Mouse (Mus musculus) neutrophil, adult 5-6 weeks (primary cell): ENCODE measurements around the gene Vav3. TPM values are rescaled to one million over a fixed set of nuclear protein-coding genes. Genes with fewer than 3 reads are reported as not detected.

ENCODE experiments used
- ATAC-seq: fragments of 151-379, 151-347 bp; 2 replicates; pipeline ENCODE4 v1.8.0; 2017; ENCODE audit warnings: mild to moderate bottlenecking, moderate TSS enrichment; ENCODE audit not compliant: insufficient number of reproducible peaks, poor library complexity, low FRiP score, severe bottlenecking; ENCODE audit errors: extremely low read depth
- total RNA-seq: library from RNA; stranded (forward); fragments of 200-1000 nt; gene quantifications from 2 replicates; pipeline ENCODE4 v1.2.3, GENCODE M21; 2017

Gene Vav3
- total RNA-seq, 1 experiment from 2014 or later, result 54.9 TPM

DNA sequence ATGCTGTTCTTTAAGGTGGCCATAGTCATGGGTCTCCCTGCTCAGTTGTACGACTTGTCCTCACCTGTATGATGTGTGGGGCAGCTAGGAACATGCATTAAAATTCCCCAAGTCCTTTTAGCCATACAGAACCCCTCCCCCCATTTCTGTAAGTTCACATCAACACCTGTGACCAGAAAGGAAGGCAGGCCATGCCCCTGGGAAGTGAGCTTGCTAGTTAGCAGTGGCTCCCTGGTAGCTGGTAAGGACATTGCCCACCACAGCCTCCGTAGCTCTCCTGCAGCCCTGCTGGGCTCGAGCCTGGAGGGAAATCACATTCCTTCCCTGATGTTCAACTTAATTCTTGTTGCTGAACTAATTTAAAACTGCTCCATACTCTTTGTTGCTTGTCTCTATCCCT, 146.3 kb downstream of the Vav3 start:
- ATAC-seq, result no peak

DNA sequence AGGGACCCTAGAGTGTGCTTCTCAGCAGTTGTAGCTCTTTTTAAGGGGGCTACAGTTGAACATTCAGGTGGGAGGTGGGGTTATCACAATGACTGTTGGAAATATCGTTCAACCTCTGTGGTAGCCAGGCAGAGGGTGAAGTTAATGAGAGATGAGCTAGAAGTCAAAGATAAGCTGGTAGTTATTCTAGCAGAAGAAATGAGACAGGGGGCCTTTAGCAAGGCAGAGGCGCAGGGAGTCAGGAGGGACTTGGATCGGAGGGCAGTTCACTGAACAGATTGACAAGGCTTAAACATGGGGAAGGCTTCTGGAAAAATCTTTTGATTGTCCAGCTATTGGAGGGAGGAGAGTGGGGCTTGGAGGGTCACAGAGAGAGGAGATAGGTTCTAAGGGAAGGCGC, 147.4 kb downstream of the Vav3 start:
- no peak for ATAC-seq

DNA sequence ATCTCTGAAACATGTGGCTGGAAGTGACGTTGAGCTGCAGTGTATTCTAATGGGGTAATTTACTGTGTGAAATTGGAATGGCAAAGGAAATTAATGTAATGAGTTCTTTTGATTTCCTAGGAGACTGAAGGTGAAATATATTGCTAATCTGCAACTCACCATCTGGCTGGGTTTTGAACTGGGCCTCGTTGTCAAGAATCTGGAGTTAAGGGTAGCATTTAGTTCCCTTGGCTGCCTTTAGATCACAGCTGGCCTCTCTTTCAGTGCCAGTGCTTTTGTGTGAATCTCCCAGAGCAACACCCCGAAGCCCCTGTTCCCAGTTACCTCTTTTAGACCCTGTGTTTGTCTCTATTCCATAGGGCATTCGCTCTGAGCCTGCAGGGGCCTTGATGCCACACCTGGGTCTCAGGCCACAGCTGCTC, 148.3 kb downstream of the Vav3 start:
- ATAC-seq, result no peak

DNA sequence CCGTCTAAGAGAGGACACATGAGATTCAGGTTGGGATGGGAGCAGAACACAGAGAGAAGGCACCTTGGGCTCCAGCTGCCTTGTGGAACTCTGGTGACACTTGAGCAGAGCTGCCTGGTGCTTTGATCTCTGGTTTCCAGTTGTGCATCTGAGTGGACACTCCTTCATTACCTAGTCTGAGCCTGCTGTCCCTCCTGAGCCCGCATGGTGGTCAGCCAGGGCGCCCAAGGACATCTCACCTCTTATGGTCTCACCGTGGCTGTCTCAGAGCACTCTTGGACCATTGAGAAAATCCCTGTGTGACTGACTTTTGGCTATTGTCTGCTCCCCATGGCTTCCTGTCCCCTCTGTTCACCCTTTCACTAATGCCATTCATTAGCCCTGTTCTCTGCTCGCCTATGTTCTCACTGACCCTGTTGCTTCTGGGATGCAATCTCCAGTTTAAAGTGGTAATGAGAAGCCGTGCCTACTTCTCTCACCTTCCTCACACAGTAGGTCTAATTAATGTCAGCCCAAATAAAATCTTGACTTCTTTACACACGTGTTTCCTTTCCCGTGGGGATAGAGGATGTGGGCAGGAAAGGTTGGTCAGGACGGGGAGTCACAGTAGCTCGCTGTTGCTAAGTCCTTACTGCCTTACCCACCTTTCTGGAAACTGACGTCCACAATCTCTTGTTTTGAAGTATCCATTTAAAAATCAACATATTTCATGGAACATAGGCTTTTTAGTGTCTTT, 150.3 kb downstream of the Vav3 start:
- no peak for ATAC-seq

DNA sequence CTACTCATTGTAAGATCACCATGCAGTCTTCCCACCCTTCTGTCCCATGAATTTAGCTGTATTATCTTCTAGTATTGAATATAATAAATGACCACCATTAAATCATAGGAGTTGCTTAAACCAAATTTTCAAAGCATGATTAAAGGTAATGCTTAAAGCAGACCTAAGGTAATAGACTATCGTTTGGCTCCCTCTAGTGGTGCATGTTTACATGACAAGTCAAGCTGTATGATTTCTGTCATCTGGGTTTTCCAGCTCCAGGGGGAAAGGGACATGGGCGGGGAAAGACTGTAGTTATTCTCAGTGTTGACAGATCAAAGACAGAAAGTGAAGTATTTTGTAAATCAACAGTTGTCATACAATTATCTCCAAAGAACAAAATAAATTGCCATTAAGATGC, 151.1 kb downstream of the Vav3 start:
- peak; percentile 71 for ATAC-seq

DNA sequence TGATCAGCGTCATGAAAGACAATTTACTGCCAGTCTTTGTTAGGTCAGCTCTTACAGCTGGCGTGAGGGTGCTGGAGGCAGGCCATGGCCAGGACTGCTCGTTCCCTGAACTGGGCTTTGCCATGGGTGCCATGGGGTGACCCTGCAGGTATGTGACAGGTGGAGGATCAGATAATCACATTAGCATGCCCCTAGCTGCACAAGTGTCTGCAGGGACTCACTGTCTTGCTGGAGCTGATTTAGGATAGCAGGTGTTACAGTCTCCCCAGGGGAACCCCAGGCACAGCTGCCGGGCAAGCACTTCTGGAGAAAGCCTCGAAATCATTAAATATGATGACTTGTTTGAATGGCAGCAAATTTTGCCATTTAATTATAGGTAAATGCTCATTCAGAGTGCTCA, 156.0 kb downstream of the Vav3 start:
- ATAC-seq, result no peak

DNA sequence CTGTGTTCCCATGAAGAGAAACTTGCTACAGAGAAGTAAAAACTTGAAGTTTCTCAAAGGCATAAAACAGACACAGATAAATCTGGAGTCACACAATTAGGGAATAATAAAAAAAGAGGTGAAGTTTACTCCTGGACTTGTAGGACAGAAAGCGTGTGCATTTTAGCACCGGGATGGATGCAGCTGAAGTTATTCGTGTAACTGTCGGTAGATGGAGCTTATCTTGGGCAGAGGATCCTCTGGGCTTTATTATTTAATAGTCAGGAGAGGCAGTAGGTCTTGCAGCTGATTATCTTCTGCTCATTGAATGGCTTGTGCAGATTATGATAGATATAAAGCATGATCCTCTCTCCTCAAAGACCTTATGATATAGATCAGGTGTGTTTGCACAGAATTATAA, 156.6 kb downstream of the Vav3 start:
- ATAC-seq, result no peak

DNA sequence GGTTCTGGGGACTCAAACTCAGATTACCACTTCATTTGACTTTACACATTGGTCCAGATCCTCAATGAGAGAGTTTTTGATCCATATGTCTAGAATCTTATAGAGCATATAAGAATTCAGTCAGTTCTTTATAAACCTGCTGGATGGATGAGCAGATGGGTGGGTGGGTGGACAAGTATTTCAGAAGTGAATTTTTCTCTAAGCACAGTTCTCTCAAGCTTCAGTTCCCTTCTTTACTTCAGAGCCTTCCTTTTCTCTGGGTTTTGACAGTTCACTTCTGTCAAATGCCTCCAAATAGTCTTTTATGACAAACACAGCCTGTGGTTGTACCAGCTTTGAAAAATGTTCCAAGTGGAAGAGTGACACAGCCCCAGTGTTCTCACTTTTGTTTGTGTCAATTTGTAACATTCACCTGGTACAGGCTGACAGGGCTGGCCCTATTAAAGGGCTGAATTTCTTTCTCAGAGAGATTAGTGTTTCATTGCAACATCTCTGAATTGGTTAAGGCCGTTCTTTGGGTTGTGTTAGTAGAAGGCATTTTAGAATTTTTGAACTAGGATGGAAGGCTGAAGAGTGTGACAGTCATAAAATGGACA, 159.5 kb downstream of the Vav3 start:
- no peak for ATAC-seq

DNA sequence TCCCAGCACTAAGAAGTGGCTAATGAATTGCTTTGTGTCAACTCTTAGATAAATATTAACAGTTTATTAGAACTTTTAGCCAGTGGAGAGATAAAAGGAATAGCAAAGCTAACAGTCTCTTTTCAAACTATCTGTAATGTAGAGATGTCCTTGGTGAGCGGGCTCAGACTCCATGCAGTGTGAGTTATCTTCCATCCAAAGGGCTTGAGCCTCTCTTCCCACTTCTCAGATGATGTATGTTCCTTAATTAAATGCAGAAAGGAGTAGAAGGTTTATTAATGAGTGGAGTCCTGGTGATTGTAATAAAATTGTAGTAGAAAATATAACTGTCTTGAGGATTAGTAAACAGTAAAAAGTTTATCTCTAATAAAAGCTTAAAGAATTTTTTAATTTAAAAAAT, 169.3 kb downstream of the Vav3 start:
- no peak for ATAC-seq

DNA sequence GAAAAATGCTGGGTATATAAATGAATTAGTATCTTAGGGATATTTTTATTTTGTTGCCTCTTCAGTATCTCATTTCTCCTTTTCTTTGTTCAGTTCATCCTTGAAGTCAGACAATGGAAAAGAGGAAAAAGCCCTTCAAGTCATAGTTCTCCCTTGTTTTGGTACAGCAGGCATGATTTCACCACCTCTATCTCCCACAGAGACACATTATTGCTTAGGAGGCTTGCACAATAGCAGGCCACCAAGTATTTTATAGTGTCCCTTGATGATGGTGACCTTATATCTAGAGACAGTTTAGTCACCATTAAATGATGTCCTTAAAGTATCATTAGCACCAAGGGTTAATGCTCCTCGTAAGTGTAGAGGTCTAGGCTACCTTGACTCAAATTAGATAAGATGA, 171.4 kb downstream of the Vav3 start:
- no peak for ATAC-seq

DNA sequence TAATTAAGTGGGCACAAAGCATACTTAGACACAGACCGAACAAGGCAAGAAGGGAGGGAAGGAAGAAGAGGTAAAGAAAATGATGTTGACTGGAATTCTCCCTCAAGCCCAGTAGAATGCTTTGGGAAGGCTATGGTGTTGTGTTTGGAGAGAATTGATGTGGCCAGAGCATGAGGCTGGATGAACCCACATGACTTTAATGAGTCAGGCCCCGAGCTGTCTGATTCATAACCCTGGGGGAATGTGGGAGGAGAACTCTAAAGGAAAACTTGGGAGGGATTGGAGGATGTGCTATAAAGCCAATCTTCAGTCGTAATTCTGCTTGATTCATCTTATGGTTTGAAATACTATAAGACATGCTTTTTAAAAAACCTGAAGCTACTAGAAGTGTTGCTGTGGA, 175.0 kb downstream of the Vav3 start:
- ATAC-seq, result no peak

DNA sequence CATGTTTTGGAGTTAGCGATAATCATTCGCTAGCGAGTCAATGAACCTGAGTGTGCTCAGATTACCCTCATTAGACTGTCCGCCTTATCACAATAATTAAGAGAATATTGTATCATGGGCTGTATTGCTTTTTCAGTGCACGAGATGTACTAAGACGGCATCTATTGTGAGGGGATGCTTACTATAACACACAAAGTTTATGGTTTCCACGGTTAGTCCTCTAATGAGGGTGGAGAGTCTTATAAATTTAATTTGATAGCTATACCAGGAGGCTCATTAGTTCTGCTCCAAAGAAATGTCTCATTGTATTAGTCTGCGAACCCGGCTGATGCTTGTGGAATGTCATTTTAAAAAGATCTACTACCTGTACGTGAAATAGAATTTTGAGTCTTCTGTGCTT, 175.9 kb downstream of the Vav3 start:
- ATAC-seq, result no peak

DNA sequence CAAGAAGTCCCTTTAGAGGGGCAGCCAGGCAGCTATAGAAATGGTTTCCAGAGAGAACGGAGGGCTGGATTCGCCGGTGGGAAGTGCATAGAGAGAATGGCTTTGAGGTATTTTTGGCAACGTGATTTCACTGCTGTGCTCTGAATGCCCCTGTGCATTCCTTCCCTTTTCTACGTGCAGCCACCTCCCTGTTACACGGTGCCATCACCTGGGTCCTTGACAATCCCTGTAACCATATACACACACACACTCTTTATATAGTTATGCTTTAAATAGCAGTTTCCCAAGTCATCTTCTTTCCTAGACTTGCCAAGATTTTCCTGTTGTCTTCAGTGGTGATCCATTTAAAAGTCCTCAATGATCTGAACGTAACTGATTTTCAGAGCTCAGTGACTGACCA, 181.7 kb downstream of the Vav3 start:
- no peak for ATAC-seq

DNA sequence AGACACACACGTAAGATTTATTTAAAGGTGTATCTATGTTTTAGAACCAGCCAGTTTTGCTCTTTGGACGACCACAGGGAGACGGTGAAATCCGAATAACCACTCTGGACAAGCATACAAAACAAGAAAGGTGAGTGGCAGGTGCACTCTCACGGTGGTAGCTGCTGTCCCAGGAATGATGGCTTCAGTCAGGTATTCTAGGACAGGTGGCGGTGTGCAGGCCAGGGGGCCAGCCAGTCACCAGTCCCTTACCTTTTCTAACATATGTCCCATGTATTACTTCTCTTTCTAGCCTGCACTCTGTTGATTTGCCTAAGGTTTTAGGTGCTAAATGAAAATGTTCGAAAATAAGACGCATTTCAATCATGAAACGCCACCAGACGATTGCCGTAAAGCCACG, 185.4 kb downstream of the Vav3 start:
- no peak for ATAC-seq

DNA sequence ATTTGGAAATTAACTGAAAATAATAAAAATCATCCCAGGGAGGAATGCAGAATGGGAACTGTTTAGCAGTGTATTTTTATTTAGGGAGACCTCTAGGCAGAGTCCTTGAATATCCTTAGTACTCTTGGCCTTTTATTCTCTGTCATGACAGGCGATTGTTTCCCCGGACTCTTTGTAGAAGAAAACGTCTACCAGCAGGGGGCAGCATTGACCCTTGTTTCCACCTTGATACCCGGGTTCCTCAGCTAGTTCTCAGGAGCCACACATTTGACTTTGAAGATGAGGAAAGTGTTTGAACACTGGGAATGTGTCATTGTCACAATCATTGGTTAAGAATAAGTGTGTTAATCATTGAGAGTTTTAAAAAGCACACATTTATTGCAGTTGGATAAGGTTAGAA, 185.8 kb downstream of the Vav3 start:
- ATAC-seq, result 0 out of 2 replicates have a peak, but pooled peaks have one; percentile 46

DNA sequence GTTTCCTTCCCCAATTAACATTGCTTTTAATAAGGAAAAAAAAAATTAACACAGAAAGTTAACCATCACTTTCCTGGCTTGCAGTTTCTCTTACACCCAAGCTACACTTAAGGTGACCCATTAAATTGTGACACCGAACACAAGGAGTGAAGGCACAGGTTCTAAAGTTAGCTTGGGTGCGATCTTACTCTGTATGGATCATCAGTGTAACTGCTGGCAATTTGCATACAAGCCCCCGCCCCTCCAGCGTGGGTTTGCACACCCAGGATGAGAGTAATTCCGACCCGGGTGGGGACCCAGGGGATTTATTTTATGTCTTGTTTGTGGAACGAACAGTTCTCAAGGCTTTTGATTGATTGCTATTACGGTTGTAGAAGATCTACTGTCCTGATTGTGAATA, 186.2 kb downstream of the Vav3 start:
- no peak for ATAC-seq

DNA sequence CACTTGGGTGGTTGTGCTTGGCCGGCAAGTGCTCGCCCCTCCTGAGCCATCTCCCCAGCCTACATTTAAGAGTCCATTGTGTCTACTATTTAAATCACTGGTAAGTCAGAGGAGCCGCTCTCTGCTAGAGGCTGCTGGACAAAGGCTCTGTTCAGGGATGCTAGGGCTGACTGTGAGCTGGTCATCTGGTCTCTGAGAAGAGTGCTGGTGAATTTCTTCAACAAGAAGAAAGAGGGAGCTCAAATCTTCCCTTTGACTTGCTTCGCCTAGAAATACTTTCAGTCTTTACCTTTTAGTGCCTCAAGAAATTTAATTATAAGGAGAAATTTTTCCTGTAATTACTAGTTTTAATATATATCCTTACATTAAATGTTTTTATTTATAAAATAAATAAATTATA, 188.2 kb downstream of the Vav3 start:
- no peak for ATAC-seq

DNA sequence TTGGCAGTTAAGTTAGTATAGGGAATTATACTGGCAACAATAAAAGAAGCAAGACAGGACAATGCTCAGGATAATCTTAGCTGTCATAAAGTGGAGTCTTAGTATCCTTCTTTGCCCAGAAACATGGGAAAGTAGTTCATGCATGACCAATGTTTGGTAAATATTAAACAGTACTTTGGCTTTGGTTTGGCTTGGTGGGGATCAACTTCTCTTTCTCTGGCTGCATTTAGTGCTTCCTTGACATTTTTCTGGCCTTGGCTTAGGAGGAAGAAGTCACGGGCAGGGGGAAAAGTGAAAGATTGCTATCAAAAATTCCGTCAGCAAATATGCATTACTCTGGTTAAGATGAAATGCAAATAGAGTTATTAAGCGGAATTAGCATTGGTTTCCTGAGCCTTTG, 197.2 kb downstream of the Vav3 start:
- no peak for ATAC-seq

DNA sequence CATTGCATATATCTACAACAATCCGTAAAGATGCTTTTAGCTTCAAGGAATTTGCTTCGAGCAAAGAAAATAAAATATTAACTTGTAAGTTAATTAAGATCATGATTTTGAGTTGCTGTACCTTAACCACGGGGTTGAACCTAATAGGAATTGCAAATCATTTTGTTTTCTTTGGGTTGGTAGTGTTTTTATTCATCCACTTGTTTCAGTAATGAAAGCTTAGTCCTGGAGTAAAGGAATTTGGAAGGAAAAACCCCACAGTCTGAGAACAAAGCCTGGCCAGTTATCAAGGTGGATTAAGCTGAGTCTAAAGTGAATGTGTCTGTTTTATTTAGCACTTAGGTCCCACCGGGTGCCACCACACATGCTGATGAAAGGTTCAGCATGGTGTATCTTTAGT, 199.6 kb downstream of the Vav3 start:
- ATAC-seq, result no peak

DNA sequence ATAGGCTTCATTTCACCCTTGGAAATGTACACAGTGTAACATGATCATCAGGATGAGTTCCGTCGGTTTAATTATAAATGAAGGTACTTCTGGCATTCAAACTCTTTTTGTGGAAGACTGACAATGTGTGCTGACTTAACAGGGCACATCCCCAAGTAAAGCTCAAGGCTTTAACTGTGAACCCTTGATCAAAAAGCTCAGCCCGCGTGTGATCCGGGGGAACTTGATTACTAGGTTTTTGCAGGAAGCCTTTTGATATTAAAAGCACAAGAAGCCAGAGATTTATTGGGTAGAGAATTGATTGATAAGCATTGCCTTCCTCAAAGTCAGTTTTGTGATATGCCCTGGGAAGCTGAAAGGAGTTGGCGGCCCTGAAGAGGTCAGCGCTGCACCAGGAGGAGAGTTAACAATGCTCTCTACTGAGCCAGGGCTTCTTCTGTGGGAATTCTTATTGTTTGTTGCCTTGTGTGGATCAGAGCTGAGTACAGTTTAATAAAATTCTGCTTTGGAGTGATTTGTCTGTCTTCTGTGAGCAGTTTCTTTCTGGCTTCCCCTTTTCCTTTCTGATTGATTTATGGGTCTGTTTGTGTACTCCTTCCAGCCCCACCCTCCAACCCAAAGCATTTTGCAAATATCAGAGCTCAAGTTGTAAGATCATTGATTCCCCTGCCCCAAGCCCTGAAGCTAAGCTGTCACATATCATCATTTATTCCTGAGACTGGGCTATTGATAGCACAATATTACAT, 204.2 kb downstream of the Vav3 start:
- no peak for ATAC-seq
